Mouse (Mus musculus): Measurements from ENCODE around the gene Olfr275. TPM values are rescaled to one million over a fixed set of nuclear protein-coding genes. Genes with fewer than 3 reads are reported as not detected.
"Not testable (repeated sequence)": the region's sequence is repeated elsewhere in the genome, so short reads cannot be mapped to it uniquely, and the experiment has no call there.

Olfr275 gene
- polyA plus RNA-seq (2015; fragmentation: Nextera tagmentation; extraction: Ambion mirVana): not detected in 2 replicates

GRCm38 (mm10) chr4:52814304-52814703, at the start of gene Olfr275:
Olfr275 (plus strand) TSS chr4:52814604.
- no peaks in the 10 kb centered on the region for H3K4me1 ChIP-seq (replicated peaks)
- no peak within 1 kb of the TSS for H3K4me2 ChIP-seq (replicated peaks)
- no peaks in the 10 kb centered on the region for H3K9me3 ChIP-seq
- no peak within 1 kb of the TSS for H3K27ac ChIP-seq
- no peaks in the 10 kb centered on the region for H3K36me3 ChIP-seq
- ATAC-seq: no peak
- 92% methylated on average over 2 of the region's 2 CpGs for WGBS
- no peaks in the 10 kb centered on the region for H3K27me3 ChIP-seq
- H3K9ac ChIP-seq (replicated peaks): no peak within 1 kb of the TSS
- no peak within 1 kb of the TSS for H3K4me3 ChIP-seq (replicated peaks)

GRCm38 (mm10) chr4:52765612-52766011, 48.8 kb upstream of the Olfr275 start:
- no peak for ATAC-seq

GRCm38 (mm10) chr4:52772186-52772585, 42.2 kb upstream of the Olfr275 start:
- H3K4me3 ChIP-seq (replicated peaks): no peak overlapping the region
- H3K9me3 ChIP-seq: no peaks in the 10 kb centered on the region
- no peak for ATAC-seq
- H3K9ac ChIP-seq (replicated peaks): no peak overlapping the region
- H3K4me2 ChIP-seq (replicated peaks): no peak overlapping the region
- no peak overlapping the region for H3K27ac ChIP-seq
- 80% methylated on average over 5 of the region's 5 CpGs for WGBS
- no peaks in the 10 kb centered on the region for H3K36me3 ChIP-seq
- no peaks in the 10 kb centered on the region for H3K4me1 ChIP-seq (replicated peaks)
- no peaks in the 10 kb centered on the region for H3K27me3 ChIP-seq

More at GRCm38 (mm10) chr4:52765612-52766011, 48.8 kb upstream of the Olfr275 start:
- Histone ChIP-seq H3K9me3 (no peaks in the 10 kb centered on the region), H3K4me3 (replicated peaks) (no peak overlapping the region), H3K36me3 (no peaks in the 10 kb centered on the region), H3K27me3 (no peaks in the 10 kb centered on the region), H3K4me2 (replicated peaks) (no peak overlapping the region), H3K27ac (no peak overlapping the region), H3K9ac (replicated peaks) (no peak overlapping the region), H3K4me1 (replicated peaks) (no peaks in the 10 kb centered on the region)
- 94% methylated on average over 6 of the region's 6 CpGs for WGBS

- no peaks in the 10 kb centered on the region for H3K9me3 ChIP-seq
- no peak overlapping the region for H3K9ac ChIP-seq (replicated peaks)
- no peak overlapping the region for H3K4me2 ChIP-seq (replicated peaks)
- no peaks in the 10 kb centered on the region for H3K36me3 ChIP-seq
- H3K27ac ChIP-seq: no peak overlapping the region
- ATAC-seq: no peak
- whole genome bisulfite sequencing: 82% methylated on average over 3 of the region's 3 CpGs
- no peaks in the 10 kb centered on the region for H3K4me1 ChIP-seq (replicated peaks)
- no peak overlapping the region for H3K4me3 ChIP-seq (replicated peaks)
- H3K27me3 ChIP-seq: no peaks in the 10 kb centered on the region
Observed at GRCm38 (mm10) chr4:52800013-52800412, 14.4 kb upstream of the Olfr275 start.

- 47% methylated on average over 2 of the region's 2 CpGs for WGBS
- no peaks in the 10 kb centered on the region for H3K4me1 ChIP-seq (replicated peaks)
Observed at GRCm38 (mm10) chr4:52811871-52812270, 2.5 kb upstream of the Olfr275 start.

GRCm38 (mm10) chr4:52821375-52821774, 7.0 kb downstream of the Olfr275 start:
- Histone ChIP-seq H3K4me1 (replicated peaks) (no peaks in the 10 kb centered on the region), H3K27ac (no peak overlapping the region), H3K36me3 (no peaks in the 10 kb centered on the region), H3K9ac (replicated peaks) (no peak overlapping the region), H3K27me3 (no peaks in the 10 kb centered on the region), H3K9me3 (no peaks in the 10 kb centered on the region), H3K4me3 (replicated peaks) (no peak overlapping the region), H3K4me2 (replicated peaks) (no peak overlapping the region)
- 98% methylated on average over 11 of the region's 11 CpGs for WGBS
- no peak for ATAC-seq

More at GRCm38 (mm10) chr4:52811871-52812270, 2.5 kb upstream of the Olfr275 start:
- H3K27ac ChIP-seq: no peak overlapping the region
- H3K9me3 ChIP-seq: no peaks in the 10 kb centered on the region
- ATAC-seq: no peak
- H3K4me3 ChIP-seq (replicated peaks): no peak overlapping the region
- H3K27me3 ChIP-seq: no peaks in the 10 kb centered on the region
- no peaks in the 10 kb centered on the region for H3K36me3 ChIP-seq
- no peak overlapping the region for H3K9ac ChIP-seq (replicated peaks)
- no peak overlapping the region for H3K4me2 ChIP-seq (replicated peaks)

- not testable (repeated sequence) for H3K27ac ChIP-seq; H3K27me3 ChIP-seq; H3K4me2 ChIP-seq (replicated peaks); ATAC-seq; H3K9ac ChIP-seq (replicated peaks); H3K36me3 ChIP-seq; H3K4me3 ChIP-seq (replicated peaks); H3K9me3 ChIP-seq; H3K4me1 ChIP-seq (replicated peaks)
- WGBS: 35% methylated on average over 1 of the region's 1 CpGs
Observed at GRCm38 (mm10) chr4:52845411-52845810, 31.0 kb downstream of the Olfr275 start.

- 63% methylated on average over 4 of the region's 4 CpGs for WGBS
- Histone ChIP-seq H3K27me3 (no peaks in the 10 kb centered on the region), H3K4me1 (replicated peaks) (no peaks in the 10 kb centered on the region), H3K36me3 (no peaks in the 10 kb centered on the region), H3K4me3 (replicated peaks) (no peak overlapping the region), H3K27ac (no peak overlapping the region), H3K4me2 (replicated peaks) (no peak overlapping the region), H3K9ac (replicated peaks) (no peak overlapping the region), H3K9me3 (no peaks in the 10 kb centered on the region)
- ATAC-seq: 0 out of 2 replicates have a peak, but pooled peaks have one; percentile 37
Observed at GRCm38 (mm10) chr4:52849039-52849635, 34.7 kb downstream of the Olfr275 start.

GRCm38 (mm10) chr4:52849672-52850071, 35.3 kb downstream of the Olfr275 start:
- H3K9me3 ChIP-seq: no peaks in the 10 kb centered on the region
- H3K4me2 ChIP-seq (replicated peaks): no peak overlapping the region
- H3K36me3 ChIP-seq: no peaks in the 10 kb centered on the region
- H3K27me3 ChIP-seq: no peaks in the 10 kb centered on the region
- H3K4me3 ChIP-seq (replicated peaks): no peak overlapping the region
- WGBS: 94% methylated on average over 5 of the region's 5 CpGs
- no peak for ATAC-seq
- no peaks in the 10 kb centered on the region for H3K4me1 ChIP-seq (replicated peaks)
- H3K9ac ChIP-seq (replicated peaks): no peak overlapping the region
- H3K27ac ChIP-seq: no peak overlapping the region

GRCm38 (mm10) chr4:52859136-52859535, 44.7 kb downstream of the Olfr275 start, which contains the start of gene Olfr273:
Olfr273 (minus strand) TSS chr4:52859236.
- no peaks in the 10 kb centered on the region for H3K9me3 ChIP-seq
- H3K4me2 ChIP-seq (replicated peaks): no peak within 1 kb of the TSS
- H3K27ac ChIP-seq: no peak within 1 kb of the TSS
- no peaks in the 10 kb centered on the region for H3K27me3 ChIP-seq
- ATAC-seq: no peak
- no peaks in the 10 kb centered on the region for H3K36me3 ChIP-seq
- no peaks in the 10 kb centered on the region for H3K4me1 ChIP-seq (replicated peaks)
- no peak within 1 kb of the TSS for H3K4me3 ChIP-seq (replicated peaks)
- H3K9ac ChIP-seq (replicated peaks): no peak within 1 kb of the TSS
- whole genome bisulfite sequencing: 72% methylated on average over 1 of the region's 1 CpGs

- Histone ChIP-seq H3K27ac (no peak overlapping the region), H3K4me2 (replicated peaks) (no peak overlapping the region), H3K36me3 (no peaks in the 10 kb centered on the region), H3K9ac (replicated peaks) (no peak overlapping the region), H3K9me3 (no peaks in the 10 kb centered on the region), H3K27me3 (no peaks in the 10 kb centered on the region), H3K4me1 (replicated peaks) (no peaks in the 10 kb centered on the region), H3K4me3 (replicated peaks) (no peak overlapping the region)
- 91% methylated on average over 9 of the region's 9 CpGs for WGBS
- ATAC-seq: no peak
Observed at GRCm38 (mm10) chr4:52864156-52864555, 49.8 kb downstream of the Olfr275 start.
